Mouse (Mus musculus) stomach, postnatal 0 days (tissue): ENCODE data around the gene Krtap5-4. TPM values are rescaled to one million over a fixed set of nuclear protein-coding genes. Genes with fewer than 3 reads are reported as not detected.
A peak's percentile ranks its signal among the peaks of the same experiment; 100 is the strongest.
"Not testable (repeated sequence)": the region's sequence is repeated elsewhere in the genome, so short reads cannot be mapped to it uniquely, and the experiment has no call there.

Source experiments
- ATAC-seq: fragments of 200-750 bp; cut with Nextera tagmentation; 2 replicates; pipeline ENCODE4 v1.8.0; 2017; ENCODE audit not compliant: low FRiP score, low TSS enrichment
- DNase-seq: peaks from one replicate; pipeline ENCODE4 v3.0.0-alpha.2; 2016; ENCODE audit warnings: low spot score
- H3K27ac ChIP-seq: fragments of 300-500 bp; sonication (generic); replicated peaks from 2 replicates; pipeline ENCODE4 v1.5.1; 2014; ENCODE audit warnings: mild to moderate bottlenecking, control low read depth
- H3K27me3 ChIP-seq: fragments of 300-500 bp; sonication (generic); 2 replicates; pipeline ENCODE4 v1.6.1; 2014; ENCODE audit warnings: low read length; ENCODE audit not compliant: control insufficient read depth, insufficient read depth
- H3K36me3 ChIP-seq: fragments of 300-500 bp; sonication (generic); 2 replicates; pipeline ENCODE4 v1.6.1; 2014; ENCODE audit warnings: low read length, mixed read lengths; ENCODE audit not compliant: control insufficient read depth, insufficient read depth
- H3K4me1 ChIP-seq: fragments of 300-500 bp; sonication (generic); replicated peaks from 2 replicates; pipeline ENCODE4 v1.6.1; 2014; ENCODE audit warnings: antibody characterized with exemption; ENCODE audit not compliant: control insufficient read depth, insufficient read depth
- H3K4me2 ChIP-seq: fragments of 300-500 bp; sonication (generic); replicated peaks from 2 replicates; pipeline ENCODE4 v1.6.1; 2014; ENCODE audit warnings: low read depth, mild to moderate bottlenecking, control low read depth, moderate library complexity
- H3K4me3 ChIP-seq: fragments of 300-500 bp; sonication (generic); 2 replicates; pipeline ENCODE4 v1.5.1; 2014; ENCODE audit warnings: low read depth, low read length, control low read depth
- H3K9ac ChIP-seq: fragments of 300-500 bp; sonication (generic); 2 replicates; pipeline ENCODE4 v1.6.1; 2014; ENCODE audit warnings: mild to moderate bottlenecking, low read length, control low read depth, mixed read lengths
- H3K9me3 ChIP-seq: fragments of 300-500 bp; sonication (generic); 2 replicates; pipeline ENCODE4 v1.6.1; 2016; ENCODE audit warnings: low read length; ENCODE audit not compliant: control insufficient read depth
- CTCF ChIP-seq: IDR thresholded peaks from 2 replicates; pipeline ENCODE4 v1.5.1; 2016; ENCODE audit warnings: antibody characterized with exemption, low read depth, mild to moderate bottlenecking, moderate library complexity
- EP300 ChIP-seq: optimal IDR thresholded peaks from 2 replicates; pipeline ENCODE3; 2016; ENCODE audit warnings: antibody characterized with exemption
- WGBS: fragments of 180-500 bp; shearing (Covaris S2); extraction: QIAGEN DNeasy Blood & Tissue Kit; methylation state at CpG from one replicate; pipeline ENCODE4 v1.1.7; 2014; 5-methylcytosine and 5-hydroxymethylcytosine counted together
- polyA plus RNA-seq: library from polyadenylated mRNA; unstranded; fragments of >200 nt; fragmentation: Nextera tagmentation; extraction: Ambion mirVana; gene quantifications from 2 replicates; pipeline ENCODE4 v1.2.1, GENCODE M21; 2015

Gene Krtap5-4
- polyA plus RNA-seq: not detected in 2 replicates

DNA sequence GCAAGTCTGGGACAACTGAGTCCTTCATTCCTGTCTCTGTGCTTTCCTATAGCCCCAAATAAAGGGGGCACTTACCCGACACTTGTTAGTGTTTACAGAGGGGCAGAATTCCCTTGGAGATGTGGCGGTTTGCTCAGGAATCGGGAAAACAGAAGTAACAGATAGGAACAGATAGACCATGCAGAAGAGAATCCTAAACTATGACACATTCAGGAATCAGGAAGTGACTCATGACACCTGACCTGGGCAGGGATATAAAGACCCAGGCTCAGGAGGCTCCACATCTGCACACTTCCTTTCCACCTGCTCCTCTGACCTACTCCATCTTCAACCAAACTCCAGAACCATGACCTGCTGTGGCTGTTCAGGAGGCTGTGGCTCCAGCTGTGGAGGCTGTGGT, at the start of gene Krtap5-4:
Krtap5-4 (plus strand) TSS at position 301 of the 400 bp plus-strand sequence.
- no peak within 1 kb of the TSS for H3K4me3 ChIP-seq
- H3K4me1 ChIP-seq: no peaks in the 10 kb centered on the region
- H3K36me3 ChIP-seq: no peaks in the 10 kb centered on the region
- H3K4me2 ChIP-seq: no peak within 1 kb of the TSS
- H3K9ac ChIP-seq: no peak within 1 kb of the TSS
- DNase-seq (no peak), ATAC-seq (no peak)
- H3K27me3 ChIP-seq: no peaks in the 10 kb centered on the region
- TF ChIP-seq EP300: no peak
- TF ChIP-seq CTCF: no peak
- no peak within 1 kb of the TSS for H3K27ac ChIP-seq
- WGBS: 34% methylated on average over 3 of the region's 3 CpGs
- no peaks in the 10 kb centered on the region for H3K9me3 ChIP-seq

DNA sequence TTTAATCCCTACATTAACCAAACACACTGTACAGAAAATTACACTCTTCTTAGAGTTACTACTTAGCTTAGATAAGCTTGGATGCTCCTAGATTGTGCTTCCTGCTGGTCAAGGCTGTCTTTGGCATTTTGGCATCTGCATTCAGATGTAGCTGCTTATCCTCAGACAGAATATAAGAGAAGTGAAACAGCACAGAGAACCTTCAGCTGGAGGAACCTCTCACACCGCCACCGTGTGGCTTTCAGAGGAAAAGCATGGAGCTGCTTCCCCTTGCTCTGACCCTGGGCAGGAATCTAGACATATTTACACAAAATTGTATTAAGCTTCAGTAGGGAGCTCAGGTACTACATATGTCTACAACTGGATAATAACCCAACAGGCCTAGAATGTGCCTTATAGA, 47.8 kb upstream of the Krtap5-4 start:
- TF ChIP-seq EP300 (no peak), CTCF (peak; percentile 78)
- 0% methylated on average over 2 of the region's 2 CpGs for WGBS

DNA sequence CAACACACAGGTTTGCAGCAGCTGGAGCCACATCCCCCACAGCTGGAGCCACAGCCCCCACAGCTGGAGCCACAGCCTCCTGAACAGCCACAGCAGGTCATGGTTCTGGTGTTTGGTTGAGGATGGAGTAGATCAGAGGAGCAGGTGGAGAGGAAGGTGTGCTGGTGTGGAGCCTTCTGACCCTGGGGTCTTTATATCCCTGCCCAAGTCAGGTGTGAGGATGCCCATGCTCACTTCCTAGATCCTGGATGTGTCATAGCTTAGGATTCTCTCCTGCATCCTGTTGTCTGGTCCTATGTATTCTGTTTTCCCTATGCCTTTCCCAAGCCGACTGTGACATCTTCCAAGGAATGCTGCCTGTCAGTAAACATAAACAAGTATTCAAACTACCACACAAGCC, 45.1 kb upstream of the Krtap5-4 start, which contains the start of gene Gm2431:
Gm2431 (minus strand) TSS at position 101 of the 400 bp plus-strand sequence.
- H3K36me3 ChIP-seq, H3K27ac ChIP-seq, ATAC-seq, H3K27me3 ChIP-seq, H3K4me3 ChIP-seq, H3K9ac ChIP-seq, H3K4me2 ChIP-seq, H3K4me1 ChIP-seq, DNase-seq, H3K9me3 ChIP-seq: not testable (repeated sequence)
- 31% methylated on average over 1 of the region's 1 CpGs for WGBS

More for the DNA sequence above, 47.8 kb upstream of the Krtap5-4 start:
- Histone ChIP-seq H3K4me1 (no peaks in the 10 kb centered on the region), H3K9me3 (no peaks in the 10 kb centered on the region), H3K4me2 (no peak overlapping the region), H3K27ac (no peak overlapping the region), H3K9ac (no peak overlapping the region), H3K4me3 (no peak overlapping the region), H3K36me3 (no peaks in the 10 kb centered on the region), H3K27me3 (no peaks in the 10 kb centered on the region)
- ATAC-seq: peak; percentile 61; the same call in 1 of the 2 replicates
- peak; percentile 34 for DNase-seq

DNA sequence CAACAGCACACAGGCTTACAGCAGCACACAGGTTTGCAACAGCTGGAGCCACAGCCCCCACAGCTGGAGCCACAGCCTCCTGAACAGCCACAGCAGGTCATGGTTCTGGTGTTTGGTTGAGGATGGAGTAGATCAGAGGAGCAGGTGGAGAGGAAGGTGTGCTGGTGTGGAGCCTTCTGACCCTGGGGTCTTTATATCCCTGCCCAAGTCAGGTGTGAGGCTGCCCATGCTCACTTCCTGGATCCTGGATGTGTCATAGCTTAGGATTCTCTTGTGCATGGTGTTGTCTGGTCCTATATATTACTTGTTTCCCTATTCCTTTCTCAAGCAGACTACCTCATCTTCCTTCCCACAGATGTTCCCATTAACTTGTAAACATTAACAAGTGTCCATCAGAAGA, 29.1 kb upstream of the Krtap5-4 start, which contains the start of gene Gm4559:
Gm4559 (minus strand) TSS at position 101 of the 400 bp plus-strand sequence.
- not testable (repeated sequence) for H3K4me3 ChIP-seq, H3K27ac ChIP-seq, H3K4me1 ChIP-seq, H3K9ac ChIP-seq, H3K4me2 ChIP-seq, ATAC-seq, H3K27me3 ChIP-seq, H3K36me3 ChIP-seq, H3K9me3 ChIP-seq, DNase-seq

DNA sequence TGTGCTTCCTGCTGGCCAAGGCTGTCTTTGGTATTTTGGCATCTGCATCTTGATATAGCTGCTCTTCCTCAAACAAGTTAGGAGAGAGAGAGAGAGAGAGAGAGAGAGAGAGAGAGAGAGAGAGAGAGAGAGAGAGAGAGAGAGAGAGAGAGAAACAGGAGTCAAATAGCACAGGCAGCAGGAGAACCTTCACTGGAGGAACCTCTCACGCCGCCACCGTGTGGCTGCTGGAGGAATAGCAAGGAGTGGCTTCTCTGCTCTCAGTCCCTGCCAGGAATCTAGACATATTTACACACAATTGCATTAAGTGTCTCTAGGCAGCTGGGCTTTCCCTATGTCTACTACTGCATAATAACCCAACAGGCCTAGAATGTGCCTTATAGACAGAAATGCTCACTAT, 25.2 kb upstream of the Krtap5-4 start:
- not testable (repeated sequence) for H3K4me2 ChIP-seq, H3K9ac ChIP-seq, H3K9me3 ChIP-seq, H3K27ac ChIP-seq, H3K4me3 ChIP-seq, H3K27me3 ChIP-seq, H3K4me1 ChIP-seq, H3K36me3 ChIP-seq
- ATAC-seq: peak; percentile 66; the same call in 1 of the 2 replicates
- WGBS: 0% methylated on average over 3 of the region's 3 CpGs
- DNase-seq: peak; percentile 74
- TF ChIP-seq CTCF: peak; percentile 75

DNA sequence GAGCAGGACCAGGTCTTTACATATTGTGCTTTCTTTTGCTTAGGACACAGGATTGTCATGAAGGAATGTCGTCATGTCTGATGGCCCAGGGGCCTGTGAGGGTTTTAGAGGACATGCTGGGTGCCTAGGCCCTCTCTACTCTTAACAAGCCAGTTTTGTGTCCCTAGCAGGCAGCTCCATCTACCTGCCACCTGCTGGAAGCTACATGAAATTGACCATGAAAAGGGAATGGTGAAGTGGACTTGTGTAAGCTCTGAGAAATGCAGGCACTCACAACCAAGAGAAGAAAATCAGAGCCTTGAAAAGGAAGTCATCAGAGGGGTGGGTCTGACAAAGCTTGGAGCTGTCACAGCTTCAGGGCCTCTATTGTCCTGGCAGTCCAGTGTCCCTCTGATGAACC, 24.1 kb upstream of the Krtap5-4 start:
- 83% methylated on average over 1 of the region's 1 CpGs for WGBS
- H3K4me3 ChIP-seq: not testable (repeated sequence)

DNA sequence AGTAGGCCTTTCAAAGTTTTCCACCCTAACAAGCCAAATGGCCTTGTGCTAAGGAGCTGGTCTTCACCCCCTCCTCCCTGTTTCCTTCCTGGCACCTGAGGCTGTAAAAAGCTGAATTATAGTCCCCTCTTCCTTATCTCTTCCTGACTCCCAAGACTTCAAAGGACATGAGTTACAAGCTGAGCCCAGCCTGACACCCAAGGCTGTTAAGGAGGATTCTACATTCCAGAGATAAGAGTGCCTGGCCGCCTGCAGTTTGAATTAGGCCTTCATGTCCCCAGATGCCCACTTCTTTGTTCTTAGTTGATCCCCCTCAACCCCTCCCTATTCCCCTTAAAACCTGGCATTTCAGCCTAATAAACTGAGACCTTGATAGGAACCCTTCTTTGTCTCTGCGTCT, 20.5 kb upstream of the Krtap5-4 start:
- 78% methylated on average over 2 of the region's 2 CpGs for WGBS
- H3K9me3 ChIP-seq, H3K9ac ChIP-seq, DNase-seq, H3K4me3 ChIP-seq, H3K4me1 ChIP-seq, H3K4me2 ChIP-seq, H3K27me3 ChIP-seq, ATAC-seq, H3K36me3 ChIP-seq, H3K27ac ChIP-seq: not testable (repeated sequence)

More for the DNA sequence above, 24.1 kb upstream of the Krtap5-4 start:
- not testable (repeated sequence) for H3K9ac ChIP-seq, H3K27me3 ChIP-seq, H3K36me3 ChIP-seq, H3K4me2 ChIP-seq, H3K9me3 ChIP-seq, ATAC-seq, DNase-seq, H3K4me1 ChIP-seq, H3K27ac ChIP-seq
- peak; percentile 54 for TF ChIP-seq CTCF
